Mouse (Mus musculus): ENCODE measurements at regions not wholly inside any gene's neighbourhood (a gene's known extent, or its start where the extent isn't known, plus 50 kb on each side); places are given as distances from the start of the nearest gene placed in this dataset.
A peak's percentile ranks its signal among the peaks of the same experiment; 100 is the strongest.

GRCm38 (mm10) chr14:47862556-47862955, 214.3 kb downstream of the Ktn1 start:
- DNase-seq, result no peak

- peak; percentile 22 for DNase-seq
Measured at GRCm38 (mm10) chr14:47863067-47863466, 214.8 kb downstream of the Ktn1 start.

GRCm38 (mm10) chr14:47863701-47864100, 215.5 kb downstream of the Ktn1 start:
- DNase-seq, result no peak

- no peak for DNase-seq
Measured at GRCm38 (mm10) chr14:47867017-47867416, 218.8 kb downstream of the Ktn1 start.

GRCm38 (mm10) chr14:47868258-47868780, 220.1 kb downstream of the Ktn1 start:
- DNase-seq, result no peak

- no peak for DNase-seq
Measured at GRCm38 (mm10) chr14:47876585-47876984, 228.3 kb downstream of the Ktn1 start.

GRCm38 (mm10) chr14:47877167-47877566, 228.9 kb downstream of the Ktn1 start:
- DNase-seq, result no peak

- no peak for DNase-seq
Measured at GRCm38 (mm10) chr14:47877771-47878443, 229.7 kb downstream of the Ktn1 start.

- DNase-seq, result no peak
Measured at GRCm38 (mm10) chr14:47885326-47885725, 235.3 kb upstream of the Peli2 start.

GRCm38 (mm10) chr14:47890251-47891198, 230.1 kb upstream of the Peli2 start:
- no peak for DNase-seq

- DNase-seq, result no peak
Measured at GRCm38 (mm10) chr14:47896581-47896980, 224.0 kb upstream of the Peli2 start.

GRCm38 (mm10) chr14:47897907-47898530, 222.6 kb upstream of the Peli2 start:
- peak; percentile 7 for DNase-seq

- no peak for DNase-seq
Measured at GRCm38 (mm10) chr14:47898605-47899004, 222.0 kb upstream of the Peli2 start.

GRCm38 (mm10) chr14:47905334-47905733, 215.3 kb upstream of the Peli2 start:
- no peak for DNase-seq

GRCm38 (mm10) chr14:47909129-47909528, 211.5 kb upstream of the Peli2 start:
- DNase-seq, result no peak

GRCm38 (mm10) chr14:47910741-47911295, 209.8 kb upstream of the Peli2 start:
- no peak for DNase-seq

- no peak for DNase-seq
Measured at GRCm38 (mm10) chr14:47911546-47912545, 208.8 kb upstream of the Peli2 start.

- DNase-seq, result peak; percentile 19
Measured at GRCm38 (mm10) chr14:47915621-47916020, 205.0 kb upstream of the Peli2 start.

GRCm38 (mm10) chr14:47920638-47921347, 199.8 kb upstream of the Peli2 start:
- no peak for DNase-seq

GRCm38 (mm10) chr14:47921811-47922277, 198.8 kb upstream of the Peli2 start:
- no peak for DNase-seq

- no peak for DNase-seq
Measured at GRCm38 (mm10) chr14:47926416-47926815, 194.2 kb upstream of the Peli2 start.

Data from lung, postnatal 10 days (tissue).